Mouse (Mus musculus) stomach, postnatal 0 days (tissue): ENCODE results near the gene Clec16a.

Source experiments
- CTCF ChIP-seq: IDR thresholded peaks from 2 replicates; pipeline ENCODE4 v1.5.1; 2016; ENCODE audit warnings: antibody characterized with exemption, low read depth, mild to moderate bottlenecking, moderate library complexity
- EP300 ChIP-seq: optimal IDR thresholded peaks from 2 replicates; pipeline ENCODE3; 2016; ENCODE audit warnings: antibody characterized with exemption

DNA sequence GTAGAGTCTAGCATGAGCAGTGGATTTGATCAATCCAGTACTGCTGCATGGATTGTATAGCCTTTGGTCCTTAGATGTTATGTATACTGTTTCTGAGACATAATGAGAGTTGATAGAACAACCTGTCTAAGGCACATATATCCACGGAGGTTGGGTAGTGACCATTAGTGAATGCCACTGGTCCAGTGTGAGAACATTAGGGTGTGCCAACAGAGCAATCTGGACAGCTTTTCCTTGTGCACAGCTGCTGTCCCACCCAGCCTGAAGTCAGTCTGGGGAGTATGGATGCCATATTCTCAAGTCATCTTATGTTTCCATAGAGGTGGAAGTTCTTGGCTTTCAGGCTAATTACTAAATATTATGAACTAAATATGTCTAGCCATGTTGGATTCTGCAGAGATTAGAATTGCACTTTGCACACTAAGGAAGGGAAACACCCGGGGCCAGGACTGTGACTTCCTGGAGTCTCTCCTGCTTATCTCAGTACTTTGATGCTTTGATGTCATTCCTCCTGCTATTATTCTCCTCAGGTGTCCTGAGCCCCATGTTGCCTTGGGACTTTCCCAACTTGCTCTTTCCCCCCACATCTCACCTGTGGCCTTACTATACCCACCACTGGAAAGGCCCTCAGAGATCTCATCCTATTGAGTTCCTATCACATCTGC, 36.2 kb downstream of the Clec16a start:
- TF ChIP-seq CTCF (no peak), EP300 (no peak)
